Mouse (Mus musculus): ENCODE data around the gene Ppp1r36. TPM values are rescaled to one million over a fixed set of nuclear protein-coding genes. Genes with fewer than 3 reads are reported as not detected.

Ppp1r36 gene
- polyA plus RNA-seq, 1 experiment from 2014 or later: 1.3 TPM

GRCm38 (mm10) chr12:76372881-76373818 is 44.2 kb upstream of the Ppp1r36 start:
- 82% methylated on average over 5 of the region's 7 CpGs for WGBS
- Histone ChIP-seq H3K36me3 (ENCODE audit: control insufficient read depth, insufficient read depth, low read length) (no peaks in the 10 kb centered on the region), H3K27me3 (replicated peaks; ENCODE audit: control insufficient read depth, insufficient read depth, low read length) (no peaks in the 10 kb centered on the region), H3K27ac (ENCODE audit: low read depth, low read length) (no peak overlapping the region), H3K4me2 (ENCODE audit: low read length) (no peak overlapping the region), H3K4me1 (ENCODE audit: control insufficient read depth, insufficient read depth, low read depth, low read length) (peaks cover 14% of the 10 kb centered on the region), H3K9ac (ENCODE audit: low read depth, low read length) (no peak overlapping the region), H3K4me3 (ENCODE audit: low read length) (no peak overlapping the region), H3K9me3 (ENCODE audit: control insufficient read depth, low read length) (no peaks in the 10 kb centered on the region)
- no peak for ATAC-seq

- no peak overlapping the region for H3K9ac ChIP-seq (ENCODE audit: low read depth, low read length)
Observed at GRCm38 (mm10) chr12:76373991-76374390, 43.3 kb upstream of the Ppp1r36 start.

GRCm38 (mm10) chr12:76374911-76375310 is 42.4 kb upstream of the Ppp1r36 start:
- no peak overlapping the region for H3K27ac ChIP-seq (ENCODE audit: low read depth, low read length)
- no peak for ATAC-seq
- H3K9ac ChIP-seq (ENCODE audit: low read depth, low read length): no peak overlapping the region
- peaks cover 9% of the 10 kb centered on the region for H3K4me1 ChIP-seq (ENCODE audit: control insufficient read depth, insufficient read depth, low read depth, low read length)
- no peaks in the 10 kb centered on the region for H3K9me3 ChIP-seq (ENCODE audit: control insufficient read depth, low read length)
- no peak overlapping the region for H3K4me2 ChIP-seq (ENCODE audit: low read length)
- H3K27me3 ChIP-seq (replicated peaks; ENCODE audit: control insufficient read depth, insufficient read depth, low read length): no peaks in the 10 kb centered on the region
- 78% methylated on average over 4 of the region's 4 CpGs for WGBS
- no peak overlapping the region for H3K4me3 ChIP-seq (ENCODE audit: low read length)
- H3K36me3 ChIP-seq (ENCODE audit: control insufficient read depth, insufficient read depth, low read length): no peaks in the 10 kb centered on the region

More at GRCm38 (mm10) chr12:76373991-76374390, 43.3 kb upstream of the Ppp1r36 start:
- ATAC-seq: no peak
- no peaks in the 10 kb centered on the region for H3K36me3 ChIP-seq (ENCODE audit: control insufficient read depth, insufficient read depth, low read length)
- H3K27me3 ChIP-seq (replicated peaks; ENCODE audit: control insufficient read depth, insufficient read depth, low read length): no peaks in the 10 kb centered on the region
- no peak overlapping the region for H3K4me2 ChIP-seq (ENCODE audit: low read length)
- no peaks in the 10 kb centered on the region for H3K9me3 ChIP-seq (ENCODE audit: control insufficient read depth, low read length)
- H3K4me3 ChIP-seq (ENCODE audit: low read length): no peak overlapping the region
- peaks cover 9% of the 10 kb centered on the region for H3K4me1 ChIP-seq (ENCODE audit: control insufficient read depth, insufficient read depth, low read depth, low read length)
- no peak overlapping the region for H3K27ac ChIP-seq (ENCODE audit: low read depth, low read length)
- WGBS: 55% methylated on average over 6 of the region's 6 CpGs

GRCm38 (mm10) chr12:76375506-76375905 is 41.8 kb upstream of the Ppp1r36 start:
- no peaks in the 10 kb centered on the region for H3K9me3 ChIP-seq (ENCODE audit: control insufficient read depth, low read length)
- WGBS: 92% methylated on average over 3 of the region's 3 CpGs
- H3K9ac ChIP-seq (ENCODE audit: low read depth, low read length): no peak overlapping the region
- ATAC-seq: no peak
- peaks cover 9% of the 10 kb centered on the region for H3K4me1 ChIP-seq (ENCODE audit: control insufficient read depth, insufficient read depth, low read depth, low read length)
- H3K27me3 ChIP-seq (replicated peaks; ENCODE audit: control insufficient read depth, insufficient read depth, low read length): no peaks in the 10 kb centered on the region
- no peak overlapping the region for H3K4me3 ChIP-seq (ENCODE audit: low read length)
- H3K4me2 ChIP-seq (ENCODE audit: low read length): no peak overlapping the region
- no peaks in the 10 kb centered on the region for H3K36me3 ChIP-seq (ENCODE audit: control insufficient read depth, insufficient read depth, low read length)
- H3K27ac ChIP-seq (ENCODE audit: low read depth, low read length): no peak overlapping the region

- Histone ChIP-seq H3K27me3 (replicated peaks; ENCODE audit: control insufficient read depth, insufficient read depth, low read length) (no peaks in the 10 kb centered on the region), H3K4me1 (ENCODE audit: control insufficient read depth, insufficient read depth, low read depth, low read length) (peaks cover 7% of the 10 kb centered on the region), H3K36me3 (ENCODE audit: control insufficient read depth, insufficient read depth, low read length) (no peaks in the 10 kb centered on the region), H3K4me3 (ENCODE audit: low read length) (no peak overlapping the region), H3K9ac (ENCODE audit: low read depth, low read length) (no peak overlapping the region), H3K9me3 (ENCODE audit: control insufficient read depth, low read length) (no peaks in the 10 kb centered on the region), H3K4me2 (ENCODE audit: low read length) (no peak overlapping the region), H3K27ac (ENCODE audit: low read depth, low read length) (no peak overlapping the region)
- 36% methylated on average over 7 of the region's 7 CpGs for WGBS
- no peak for ATAC-seq
Observed at GRCm38 (mm10) chr12:76376649-76377048, 40.7 kb upstream of the Ppp1r36 start.

GRCm38 (mm10) chr12:76377059-76377458 is 40.3 kb upstream of the Ppp1r36 start:
- Histone ChIP-seq H3K4me2 (ENCODE audit: low read length) (no peak overlapping the region), H3K27ac (ENCODE audit: low read depth, low read length) (no peak overlapping the region), H3K27me3 (replicated peaks; ENCODE audit: control insufficient read depth, insufficient read depth, low read length) (no peaks in the 10 kb centered on the region), H3K36me3 (ENCODE audit: control insufficient read depth, insufficient read depth, low read length) (no peaks in the 10 kb centered on the region), H3K9me3 (ENCODE audit: control insufficient read depth, low read length) (no peaks in the 10 kb centered on the region), H3K4me3 (ENCODE audit: low read length) (no peak overlapping the region), H3K9ac (ENCODE audit: low read depth, low read length) (no peak overlapping the region), H3K4me1 (ENCODE audit: control insufficient read depth, insufficient read depth, low read depth, low read length) (peaks cover 3% of the 10 kb centered on the region)
- WGBS: 87% methylated on average over 6 of the region's 6 CpGs
- no peak for ATAC-seq

GRCm38 (mm10) chr12:76377726-76378125 is 39.6 kb upstream of the Ppp1r36 start:
- no peaks in the 10 kb centered on the region for H3K27me3 ChIP-seq (replicated peaks; ENCODE audit: control insufficient read depth, insufficient read depth, low read length)
- H3K4me3 ChIP-seq (ENCODE audit: low read length): no peak overlapping the region
- no peaks in the 10 kb centered on the region for H3K4me1 ChIP-seq (ENCODE audit: control insufficient read depth, insufficient read depth, low read depth, low read length)
- ATAC-seq: no peak
- H3K27ac ChIP-seq (ENCODE audit: low read depth, low read length): no peak overlapping the region
- no peak overlapping the region for H3K4me2 ChIP-seq (ENCODE audit: low read length)
- no peak overlapping the region for H3K9ac ChIP-seq (ENCODE audit: low read depth, low read length)
- H3K9me3 ChIP-seq (ENCODE audit: control insufficient read depth, low read length): no peaks in the 10 kb centered on the region
- H3K36me3 ChIP-seq (ENCODE audit: control insufficient read depth, insufficient read depth, low read length): no peaks in the 10 kb centered on the region
- 91% methylated on average over 3 of the region's 3 CpGs for WGBS

- Histone ChIP-seq H3K4me2 (ENCODE audit: low read length) (no peak overlapping the region), H3K9me3 (ENCODE audit: control insufficient read depth, low read length) (no peaks in the 10 kb centered on the region), H3K27me3 (replicated peaks; ENCODE audit: control insufficient read depth, insufficient read depth, low read length) (no peaks in the 10 kb centered on the region), H3K9ac (ENCODE audit: low read depth, low read length) (no peak overlapping the region), H3K36me3 (ENCODE audit: control insufficient read depth, insufficient read depth, low read length) (no peaks in the 10 kb centered on the region), H3K27ac (ENCODE audit: low read depth, low read length) (no peak overlapping the region), H3K4me3 (ENCODE audit: low read length) (no peak overlapping the region), H3K4me1 (ENCODE audit: control insufficient read depth, insufficient read depth, low read depth, low read length) (no peaks in the 10 kb centered on the region)
- WGBS: 93% methylated on average over 5 of the region's 5 CpGs
- ATAC-seq: no peak
Observed at GRCm38 (mm10) chr12:76378556-76378955, 38.8 kb upstream of the Ppp1r36 start.

- no peak overlapping the region for H3K27ac ChIP-seq (ENCODE audit: low read depth, low read length)
- H3K4me1 ChIP-seq (ENCODE audit: control insufficient read depth, insufficient read depth, low read depth, low read length): no peaks in the 10 kb centered on the region
- no peak overlapping the region for H3K4me2 ChIP-seq (ENCODE audit: low read length)
- H3K4me3 ChIP-seq (ENCODE audit: low read length): no peak overlapping the region
- H3K27me3 ChIP-seq (replicated peaks; ENCODE audit: control insufficient read depth, insufficient read depth, low read length): no peaks in the 10 kb centered on the region
- ATAC-seq: no peak
- no peaks in the 10 kb centered on the region for H3K9me3 ChIP-seq (ENCODE audit: control insufficient read depth, low read length)
- no peak overlapping the region for H3K9ac ChIP-seq (ENCODE audit: low read depth, low read length)
- H3K36me3 ChIP-seq (ENCODE audit: control insufficient read depth, insufficient read depth, low read length): no peaks in the 10 kb centered on the region
- WGBS: 88% methylated on average over 7 of the region's 7 CpGs
Observed at GRCm38 (mm10) chr12:76380151-76380550, 37.2 kb upstream of the Ppp1r36 start.

Data from hindbrain, embryonic 16.5 days (tissue).